Mouse (Mus musculus) bone marrow, adult 2 months (tissue): ENCODE results near the gene Fam160a1.

Experiments used
- CTCF ChIP-seq: fragments of 200-500 bp; IDR thresholded peaks from 2 replicates; pipeline ENCODE4 v1.5.1; 2011; ENCODE audit warnings: low read length, control low read depth; ENCODE audit not compliant: control insufficient read depth, insufficient read depth
- POLR2A ChIP-seq: fragments of 200-500 bp; IDR thresholded peaks from 2 replicates; pipeline ENCODE4 v1.6.1; 2011; ENCODE audit warnings: low read depth, mild to moderate bottlenecking, control low read depth, low read length, borderline replicate concordance; ENCODE audit not compliant: control insufficient read depth

DNA sequence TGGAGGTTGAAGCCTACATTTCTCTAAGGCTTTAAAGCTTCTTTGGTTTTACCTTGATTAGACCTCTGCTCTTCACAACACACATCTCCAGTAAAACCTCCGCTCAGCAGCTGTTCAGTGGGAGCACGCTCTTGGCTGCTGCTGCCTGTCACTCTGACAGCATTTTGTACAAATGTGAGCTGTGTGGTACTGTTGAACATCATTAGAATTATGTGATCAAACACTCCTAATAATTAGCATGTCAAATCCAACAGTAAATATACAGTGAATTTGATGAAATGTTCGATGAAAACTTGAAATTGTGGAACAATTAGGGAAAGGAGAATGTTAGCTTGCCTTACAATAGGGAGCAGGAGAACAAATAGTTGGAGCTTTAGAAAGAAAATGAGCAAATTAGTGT, 38.0 kb upstream of the Fam160a1 start:
- TF ChIP-seq CTCF (no peak), POLR2A (no peak)
